Mouse (Mus musculus) G1E (cell line): ENCODE measurements around the gene Arcn1. TPM values are rescaled to one million over a fixed set of nuclear protein-coding genes. Genes with fewer than 3 reads are reported as not detected.

Experiments used
- ATAC-seq: 2 replicates; pipeline ENCODE4 v1.8.0; 2016; ENCODE audit warnings: mild to moderate bottlenecking; ENCODE audit not compliant: insufficient number of reproducible peaks, poor library complexity, low FRiP score, severe bottlenecking; ENCODE audit errors: extremely low read depth
- DNase-seq: peaks from one replicate; pipeline ENCODE4 v3.0.0; 2012; ENCODE audit warnings: low spot score
- H3K27me3 ChIP-seq: 2 replicates; pipeline ENCODE4 v1.6.1; 2012; ENCODE audit warnings: mild to moderate bottlenecking, low read length, inconsistent platforms; ENCODE audit not compliant: insufficient read depth
- H3K36me3 ChIP-seq: replicated peaks from 2 replicates; pipeline ENCODE3; 2012; ENCODE audit warnings: mild to moderate bottlenecking, inconsistent platforms
- H3K4me1 ChIP-seq: 2 replicates; pipeline ENCODE4 v1.6.1; 2012; ENCODE audit warnings: low read depth, low read length, inconsistent platforms, mixed read lengths; ENCODE audit not compliant: insufficient read depth
- H3K4me3 ChIP-seq: 2 replicates; pipeline ENCODE4 v1.5.1; 2012; ENCODE audit warnings: low read depth, mild to moderate bottlenecking, inconsistent platforms, low read length, moderate library complexity, mixed read lengths
- H3K9me3 ChIP-seq: replicated peaks from 2 replicates; pipeline ENCODE4 v1.6.1; 2012; ENCODE audit warnings: inconsistent platforms
- CTCF ChIP-seq: IDR thresholded peaks from 2 replicates; pipeline ENCODE4 v1.5.1; 2012; ENCODE audit warnings: low read depth, low read length, inconsistent platforms, mixed read lengths
- GATA1 ChIP-seq: IDR thresholded peaks from 2 replicates; pipeline ENCODE4 v1.6.1; 2012; ENCODE audit warnings: borderline replicate concordance, low read length, inconsistent platforms, mixed read lengths
- GATA2 ChIP-seq: IDR thresholded peaks from 2 replicates; pipeline ENCODE4 v1.6.1; 2012; ENCODE audit warnings: low read depth, low read length, inconsistent platforms, borderline replicate concordance
- POLR2AphosphoS5 ChIP-seq: IDR thresholded peaks from 2 replicates; pipeline ENCODE4 v1.6.1; 2012; ENCODE audit warnings: low read depth, low read length, inconsistent platforms; ENCODE audit not compliant: insufficient replicate concordance
- TAL1 ChIP-seq: conservative IDR thresholded peaks from 2 replicates; pipeline ENCODE4 v1.6.1; 2012; ENCODE audit warnings: low read depth, low read length, inconsistent platforms, mixed read lengths
- polyA plus RNA-seq: library from polyadenylated mRNA; stranded (reverse); fragments of >175 nt; gene quantifications from 2 replicates; pipeline ENCODE4 v1.2.3, GENCODE M21; 2012
- total RNA-seq, 2 experiments: library from RNA; stranded (forward) in 1 of 2; stranded (reverse) in 1 of 2; fragments of 200-1000 nt in 1 of 2; fragments of >200 nt in 1 of 2; fragmentation: Nextera tagmentation in 1 of 2; gene quantifications; 2 replicates each; pipeline ENCODE4 v1.2.3; 2014 to 2017

Gene Arcn1
- total and polyA plus RNA-seq, 3 experiments: 16.7 to 239 (median 134) TPM

DNA sequence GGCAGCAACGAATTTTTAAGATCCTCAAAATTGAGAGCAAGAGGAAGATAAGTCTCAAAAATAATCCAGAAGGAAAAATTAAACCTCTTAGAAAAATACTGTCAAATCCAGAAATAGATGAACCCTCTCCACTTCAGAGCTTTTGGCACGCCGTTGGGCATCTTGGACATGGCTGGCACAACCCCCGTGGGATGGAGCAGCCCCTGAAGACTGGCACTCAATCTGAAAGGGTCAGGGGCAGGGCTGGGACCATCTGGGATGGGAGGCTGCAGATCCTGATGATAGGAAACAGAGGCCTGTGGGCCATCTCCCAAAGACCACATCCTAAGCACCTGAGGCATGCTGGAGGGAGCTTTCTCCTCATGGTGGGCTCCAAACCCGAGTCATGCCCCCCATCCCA is 57.4 kb downstream of the Arcn1 start:
- no peaks in the 10 kb centered on the region for H3K9me3 ChIP-seq
- peaks cover 68% of the 10 kb centered on the region for H3K27me3 ChIP-seq
- TF ChIP-seq TAL1 (no peak), CTCF (no peak), POLR2AphosphoS5 (no peak), GATA2 (no peak), GATA1 (no peak)
- H3K4me1 ChIP-seq: peaks cover 12% of the 10 kb centered on the region
- no peak overlapping the region for H3K4me3 ChIP-seq
- ATAC-seq (no peak), DNase-seq (no peak)
- peaks cover 1% of the 10 kb centered on the region for H3K36me3 ChIP-seq

GRCm38 (mm10) chr9:44709600-44709999 is 58.0 kb downstream of the Arcn1 start:
- peaks cover 69% of the 10 kb centered on the region for H3K27me3 ChIP-seq
- TF ChIP-seq TAL1: no peak
- TF ChIP-seq GATA2: no peak
- peak; percentile 29; the same call in 1 of the 2 replicates for TF ChIP-seq CTCF
- TF ChIP-seq POLR2AphosphoS5: no peak
- TF ChIP-seq GATA1: no peak
- no peaks in the 10 kb centered on the region for H3K9me3 ChIP-seq
- no peak overlapping the region for H3K4me3 ChIP-seq
- DNase-seq: no peak
- peaks cover 12% of the 10 kb centered on the region for H3K4me1 ChIP-seq
- ATAC-seq: no peak
- H3K36me3 ChIP-seq: no peaks in the 10 kb centered on the region

GRCm38 (mm10) chr9:44708925-44709324 is 58.7 kb downstream of the Arcn1 start:
- Histone ChIP-seq H3K4me3 (no peak overlapping the region), H3K27me3 (peaks cover 74% of the 10 kb centered on the region), H3K9me3 (no peaks in the 10 kb centered on the region), H3K36me3 (no peaks in the 10 kb centered on the region), H3K4me1 (peaks cover 12% of the 10 kb centered on the region)
- DNase-seq (no peak), ATAC-seq (no peak)
- no peak for TF ChIP-seq GATA1
- TF ChIP-seq POLR2AphosphoS5: no peak
- TF ChIP-seq TAL1: no peak
- TF ChIP-seq CTCF: no peak
- no peak for TF ChIP-seq GATA2

GRCm38 (mm10) chr9:44708429-44708765 is 59.2 kb downstream of the Arcn1 start:
- Histone ChIP-seq H3K4me1 (peaks cover 12% of the 10 kb centered on the region), H3K36me3 (no peaks in the 10 kb centered on the region), H3K4me3 (peak overlapping the region; percentile 21; the same call in 1 of the 2 replicates), H3K27me3 (peaks cover 76% of the 10 kb centered on the region), H3K9me3 (no peaks in the 10 kb centered on the region)
- TF ChIP-seq POLR2AphosphoS5 (no peak), CTCF (no peak)
- peak; percentile 34 for DNase-seq
- no peak for ATAC-seq

DNA sequence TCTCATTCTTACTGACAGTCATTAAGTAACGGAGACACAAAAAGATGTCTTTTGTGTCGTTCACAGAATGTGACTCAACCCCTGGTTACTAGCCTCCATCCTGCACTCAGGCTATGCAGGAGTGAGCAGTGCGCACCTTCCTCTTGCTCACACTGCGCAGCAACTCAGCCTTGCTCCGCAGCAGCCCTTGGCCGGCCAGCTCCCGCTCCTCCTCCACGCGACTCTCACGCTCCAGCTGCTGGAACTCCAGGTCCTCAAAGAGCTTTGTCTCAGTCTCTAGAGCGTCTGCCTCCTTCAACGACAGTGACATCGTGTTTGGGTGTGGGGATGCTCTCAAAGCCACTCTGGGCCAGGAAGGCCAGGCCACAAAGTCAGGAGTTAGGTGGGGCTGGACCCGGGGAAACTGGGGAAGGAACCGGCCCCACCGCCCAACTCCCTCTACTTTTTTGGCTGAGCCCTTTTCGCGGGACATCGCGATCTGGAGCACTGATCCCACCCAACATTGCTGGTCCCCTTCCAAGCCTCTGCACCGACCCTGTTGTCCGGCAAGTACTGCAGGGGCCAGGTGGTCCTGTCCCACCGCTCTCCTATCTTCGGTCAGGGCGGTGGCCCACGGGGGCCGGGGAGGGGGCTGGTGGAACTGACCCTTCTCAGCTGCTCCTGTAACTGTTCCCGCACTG is 59.8 kb downstream of the Arcn1 start:
- no peaks in the 10 kb centered on the region for H3K36me3 ChIP-seq
- H3K4me3 ChIP-seq: peak overlapping the region; percentile 21; the same call in 1 of the 2 replicates
- H3K27me3 ChIP-seq: peaks cover 76% of the 10 kb centered on the region
- no peak for ATAC-seq
- TF ChIP-seq GATA1 (no peak), GATA2 (no peak), CTCF (no peak), POLR2AphosphoS5 (no peak), TAL1 (no peak)
- H3K4me1 ChIP-seq: peaks cover 12% of the 10 kb centered on the region; the same call in 1 of the 2 replicates
- H3K9me3 ChIP-seq: no peaks in the 10 kb centered on the region
- no peak for DNase-seq

GRCm38 (mm10) chr9:44699730-44700129 is 67.9 kb downstream of the Arcn1 start:
- DNase-seq (no peak), ATAC-seq (no peak)
- H3K4me3 ChIP-seq: no peak overlapping the region
- peaks cover 65% of the 10 kb centered on the region for H3K27me3 ChIP-seq
- H3K9me3 ChIP-seq: no peaks in the 10 kb centered on the region
- no peak for TF ChIP-seq GATA2
- no peak for TF ChIP-seq TAL1
- TF ChIP-seq GATA1: no peak
- TF ChIP-seq CTCF: no peak
- TF ChIP-seq POLR2AphosphoS5: no peak
- H3K4me1 ChIP-seq: no peaks in the 10 kb centered on the region
- H3K36me3 ChIP-seq: peaks cover 4% of the 10 kb centered on the region
